Mouse (Mus musculus) kidney, adult 2 months (tissue): ENCODE measurements at regions not wholly inside any gene's neighbourhood (a gene's known extent, or its start where the extent isn't known, plus 50 kb on each side); places are given as distances from the start of the nearest gene placed in this dataset.

Experiments used
- DNase-seq: peaks from one replicate; pipeline ENCODE4 v3.0.0; 2021
- H3K27ac ChIP-seq: fragments of 200-500 bp; 2 replicates; pipeline ENCODE4 v1.5.1; 2012; ENCODE audit warnings: low read depth, low read length, control low read depth, inconsistent platforms; ENCODE audit not compliant: insufficient read depth
- H3K27me3 ChIP-seq: fragments of 200-500 bp; replicated peaks from 2 replicates; pipeline ENCODE4 v1.6.1; 2012; ENCODE audit warnings: mild to moderate bottlenecking, moderate library complexity, low read length, inconsistent platforms; ENCODE audit not compliant: control insufficient read depth, insufficient read depth
- H3K36me3 ChIP-seq: fragments of 200-500 bp; 2 replicates; pipeline ENCODE4 v1.6.1; 2012; ENCODE audit warnings: mild to moderate bottlenecking, moderate library complexity, low read length, inconsistent platforms; ENCODE audit not compliant: control insufficient read depth, insufficient read depth
- H3K4me1 ChIP-seq: fragments of 200-500 bp; 2 replicates; pipeline ENCODE4 v1.6.1; 2011; ENCODE audit warnings: low read length; ENCODE audit not compliant: control insufficient read depth, insufficient read depth
- H3K4me3 ChIP-seq: fragments of 200-500 bp; 2 replicates; pipeline ENCODE4 v1.5.1; 2011; ENCODE audit warnings: mild to moderate bottlenecking, low read depth, low read length, control low read depth; ENCODE audit not compliant: insufficient read depth
- CTCF ChIP-seq: fragments of 200-500 bp; conservative IDR thresholded peaks from 2 replicates; pipeline ENCODE4 v1.5.1; 2011; ENCODE audit warnings: low read depth, mild to moderate bottlenecking, control low read depth, low read length, moderate library complexity, mixed read lengths; ENCODE audit not compliant: insufficient read depth, insufficient read length
- POLR2A ChIP-seq: fragments of 200-500 bp; IDR thresholded peaks from one replicate; pipeline ENCODE4 v1.6.1; 2011; ENCODE audit warnings: low read depth, low read length, control low read depth

DNA sequence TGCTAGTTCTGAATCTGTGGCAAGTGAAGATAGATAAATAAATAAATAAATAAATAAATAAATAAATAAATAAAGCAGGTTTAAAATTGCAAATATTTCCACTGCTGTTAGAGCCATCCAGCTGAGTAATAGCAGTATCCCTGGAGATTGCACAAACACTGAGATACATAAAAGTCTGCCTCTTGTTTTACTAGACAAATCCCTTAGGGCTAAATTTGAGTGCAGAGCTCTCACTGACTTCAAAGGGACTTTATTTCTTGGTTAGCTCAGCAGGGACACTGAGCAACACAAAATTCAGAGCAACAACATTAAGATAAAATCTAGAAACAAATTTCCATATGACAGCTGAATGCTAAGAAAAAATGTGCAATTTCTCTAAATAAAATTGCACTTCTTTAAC is 397.2 kb upstream of the Pdgfd start:
- Histone ChIP-seq H3K4me3 (no peak overlapping the region), H3K27ac (no peak overlapping the region), H3K36me3 (no peaks in the 10 kb centered on the region), H3K4me1 (no peaks in the 10 kb centered on the region), H3K27me3 (no peaks in the 10 kb centered on the region)
- no peak for DNase-seq
- TF ChIP-seq CTCF (no peak), POLR2A (no peak)
